Mouse (Mus musculus) liver, embryonic 14.5 days (tissue): ENCODE measurements around the gene Negr1. TPM values are rescaled to one million over a fixed set of nuclear protein-coding genes. Genes with fewer than 3 reads are reported as not detected.

Experiments
- ATAC-seq: fragments of 200-750 bp; cut with Nextera tagmentation; 2 replicates; pipeline ENCODE4 v1.8.0; 2017; ENCODE audit warnings: moderate number of reproducible peaks, mild to moderate bottlenecking, moderate library complexity; ENCODE audit not compliant: insufficient read depth
- DNase-seq, 3 experiments: peaks; one replicate each; pipeline ENCODE4 v3.0.0-alpha.2; 2012 to 2013; ENCODE audit warnings: low read depth in 3 of 3, low spot score in 3 of 3
- H3K27ac ChIP-seq: fragments of 300-500 bp; sonication (generic); 2 replicates; pipeline ENCODE4 v1.5.1; 2014; ENCODE audit warnings: moderate library complexity, mild to moderate bottlenecking, control low read depth, inconsistent platforms
- H3K27me3 ChIP-seq: fragments of 300-500 bp; sonication (generic); 2 replicates; pipeline ENCODE4 v1.6.1; 2014; ENCODE audit warnings: mild to moderate bottlenecking, low read length, moderate library complexity; ENCODE audit not compliant: control insufficient read depth, insufficient read depth
- H3K36me3 ChIP-seq: fragments of 300-500 bp; sonication (generic); replicated peaks from 2 replicates; pipeline ENCODE4 v1.6.1; 2014; ENCODE audit warnings: low read depth; ENCODE audit not compliant: control insufficient read depth, insufficient read depth
- H3K4me1 ChIP-seq, 2 experiments: fragments of 200-500 bp in 1 of 2; fragments of 300-500 bp in 1 of 2; sonication (generic) in 1 of 2; replicated peaks; 2 replicates each; pipeline ENCODE4 v1.6.1; 2012 to 2014; ENCODE audit warnings: antibody characterized with exemption in 1 of 2, inconsistent platforms in 1 of 2, low read length in 1 of 2; ENCODE audit not compliant: control insufficient read depth in 2 of 2, insufficient read depth in 2 of 2
- H3K4me2 ChIP-seq: fragments of 300-500 bp; sonication (generic); 2 replicates; pipeline ENCODE4 v1.6.1; 2014; ENCODE audit warnings: low read depth, mild to moderate bottlenecking, control low read depth, moderate library complexity
- H3K4me3 ChIP-seq, 2 experiments: fragments of 200-500 bp in 1 of 2; fragments of 300-500 bp in 1 of 2; sonication (generic) in 1 of 2; 2 replicates each; pipeline ENCODE4 v1.5.1; 2012 to 2014; ENCODE audit warnings: low read depth in 2 of 2, low read length in 2 of 2, mild to moderate bottlenecking in 2 of 2, control low read depth in 1 of 2, inconsistent platforms in 1 of 2, moderate library complexity in 1 of 2; ENCODE audit not compliant: insufficient read depth in 1 of 2
- H3K9ac ChIP-seq: fragments of 300-500 bp; sonication (generic); replicated peaks from 2 replicates; pipeline ENCODE4 v1.6.1; 2014; ENCODE audit warnings: mild to moderate bottlenecking, control low read depth, moderate library complexity
- H3K9me3 ChIP-seq: fragments of 300-500 bp; sonication (generic); 2 replicates; pipeline ENCODE4 v1.6.1; 2016; ENCODE audit warnings: low read length, mixed read lengths; ENCODE audit not compliant: control insufficient read depth
- CTCF ChIP-seq: IDR thresholded peaks from 2 replicates; pipeline ENCODE4 v1.5.1; 2016; ENCODE audit warnings: antibody characterized with exemption, low read depth, control low read depth
- EP300 ChIP-seq: IDR thresholded peaks from 2 replicates; pipeline ENCODE4 v1.6.1; 2016; ENCODE audit warnings: antibody characterized with exemption, low read depth
- WGBS: fragments of 180-500 bp; shearing (Covaris S2); extraction: QIAGEN DNeasy Blood & Tissue Kit; methylation state at CpG from one replicate; pipeline ENCODE4 v1.1.7; 2014; ENCODE audit not compliant: insufficient replicate concordance; 5-methylcytosine and 5-hydroxymethylcytosine counted together
- polyA plus RNA-seq, 2 experiments: library from polyadenylated mRNA; depleted of rRNA in 1 of 2; stranded (reverse) in 1 of 2; unstranded in 1 of 2; fragments of >200 nt; fragmentation: Nextera tagmentation in 1 of 2; extraction: Ambion mirVana in 1 of 2; gene quantifications; 2 replicates each; pipeline versions ENCODE4 v1.2.1 to v1.2.3; 2012 to 2014

Gene Negr1
- polyA plus RNA-seq, 2 experiments = 0.03 TPM; not detected in 1

- 68% methylated on average over 14 of the region's 14 CpGs for WGBS
- Histone ChIP-seq H3K4me3 (no peak overlapping the region), H3K4me2 (no peak overlapping the region), H3K27me3 (no peaks in the 10 kb centered on the region), H3K36me3 (no peaks in the 10 kb centered on the region), H3K27ac (no peak overlapping the region), H3K9me3 (no peaks in the 10 kb centered on the region), H3K9ac (no peak overlapping the region), H3K4me1 (no peaks in the 10 kb centered on the region)
- TF ChIP-seq CTCF (no peak), EP300 (no peak)
- ATAC-seq = no peak
- DNase-seq = no peak
These were observed 584.7 kb downstream of the Negr1 start for GRCm38 (mm10) chr3:157146124-157146855.

DNA sequence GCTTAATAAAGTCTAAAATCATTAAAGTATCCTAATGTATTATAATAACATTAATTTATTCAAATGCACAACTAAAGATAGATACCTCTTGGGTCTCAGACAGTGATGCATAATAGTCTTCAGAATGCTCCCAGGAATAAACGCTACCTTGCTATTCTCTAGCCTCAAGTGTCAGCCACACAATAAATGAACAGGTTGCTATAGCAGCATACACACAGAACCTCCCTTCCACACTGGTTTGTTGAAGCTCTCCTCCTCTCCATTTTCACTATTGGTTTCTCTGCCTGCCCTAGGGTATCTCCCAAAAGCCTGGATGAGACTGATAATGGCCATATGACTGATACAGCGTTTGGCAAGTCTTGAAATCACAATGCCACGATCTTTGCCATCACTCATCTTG, 593.3 kb downstream of the Negr1 start:
- Histone ChIP-seq H3K4me1 (no peaks in the 10 kb centered on the region), H3K9ac (no peak overlapping the region), H3K27ac (no peak overlapping the region), H3K4me2 (no peak overlapping the region), H3K27me3 (no peaks in the 10 kb centered on the region), H3K4me3 (no peak overlapping the region), H3K36me3 (no peaks in the 10 kb centered on the region), H3K9me3 (no peaks in the 10 kb centered on the region)
- no peak for TF ChIP-seq CTCF
- WGBS = 50% methylated on average over 3 of the region's 3 CpGs
- DNase-seq (no peak), ATAC-seq (no peak)

DNA sequence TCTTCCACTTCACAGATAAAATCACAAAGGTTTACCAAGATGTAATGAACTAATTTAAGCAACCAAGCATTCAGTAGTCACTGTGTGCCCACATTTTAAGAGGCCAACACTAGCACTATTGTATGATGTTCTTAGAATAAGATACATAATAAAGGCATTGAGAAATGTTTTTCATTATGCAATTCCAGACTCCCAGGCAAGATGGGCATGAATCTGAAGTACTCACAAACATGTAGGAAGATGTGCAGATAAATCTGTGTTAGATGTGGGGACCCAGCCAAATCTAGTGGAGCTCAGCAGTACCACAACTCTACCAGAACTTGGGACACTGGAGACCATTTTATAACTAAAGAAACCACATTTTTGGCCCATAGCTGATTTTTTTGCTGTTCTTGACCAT, 593.9 kb downstream of the Negr1 start:
- no peak overlapping the region for H3K27ac ChIP-seq
- H3K9me3 ChIP-seq = no peaks in the 10 kb centered on the region
- TF ChIP-seq EP300 = no peak
- TF ChIP-seq CTCF = no peak
- DNase-seq (no peak), ATAC-seq (no peak)
- no peaks in the 10 kb centered on the region for H3K36me3 ChIP-seq
- no peak overlapping the region for H3K9ac ChIP-seq
- no peaks in the 10 kb centered on the region for H3K27me3 ChIP-seq
- H3K4me1 ChIP-seq = no peaks in the 10 kb centered on the region
- H3K4me3 ChIP-seq = no peak overlapping the region
- no peak overlapping the region for H3K4me2 ChIP-seq

- no peaks in the 10 kb centered on the region for H3K9me3 ChIP-seq
- H3K36me3 ChIP-seq = no peaks in the 10 kb centered on the region
- H3K9ac ChIP-seq = no peak overlapping the region
- H3K4me1 ChIP-seq = no peaks in the 10 kb centered on the region
- TF ChIP-seq EP300 (no peak), CTCF (no peak)
- no peak for ATAC-seq
- H3K27me3 ChIP-seq = no peaks in the 10 kb centered on the region
- no peak for DNase-seq
- no peak overlapping the region for H3K4me3 ChIP-seq
- H3K27ac ChIP-seq = no peak overlapping the region
- WGBS = 76% methylated on average over 3 of the region's 3 CpGs
- H3K4me2 ChIP-seq = no peak overlapping the region
These were observed 603.4 kb downstream of the Negr1 start for GRCm38 (mm10) chr3:157164840-157165595.

DNA sequence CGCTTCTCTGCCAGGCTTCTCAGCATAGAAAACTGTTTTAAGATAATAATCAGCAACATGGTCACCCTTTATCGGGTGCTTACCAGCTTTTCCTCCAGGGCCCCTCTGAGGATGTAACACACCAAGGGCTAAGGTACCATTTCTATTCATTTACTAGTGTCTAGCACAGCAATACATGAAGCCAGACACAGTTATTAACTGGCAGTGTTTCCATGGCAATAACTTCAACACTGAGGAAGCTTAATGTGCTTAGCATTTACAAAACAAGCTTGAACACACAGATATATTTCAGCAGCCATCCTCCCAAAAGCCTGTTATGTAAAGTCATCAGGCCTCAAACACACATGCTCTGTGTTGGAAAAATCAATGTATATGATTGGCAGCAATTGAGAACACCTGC, 620.4 kb downstream of the Negr1 start:
- Histone ChIP-seq H3K9me3 (no peaks in the 10 kb centered on the region), H3K4me3 (no peak overlapping the region), H3K4me1 (no peaks in the 10 kb centered on the region), H3K36me3 (no peaks in the 10 kb centered on the region), H3K4me2 (no peak overlapping the region), H3K9ac (no peak overlapping the region), H3K27me3 (no peaks in the 10 kb centered on the region), H3K27ac (no peak overlapping the region)
- WGBS = 19% methylated on average over 2 of the region's 2 CpGs
- ATAC-seq = no peak
- TF ChIP-seq EP300 = no peak
- TF ChIP-seq CTCF = no peak
- no peak for DNase-seq
